Mouse (Mus musculus): Measurements from ENCODE around the gene Gm10053.

GRCm38 (mm10) chr19:24908385-24909155 lies 33.1 kb downstream of the Gm10053 start:
- TF ChIP-seq CTCF (IDR thresholded peaks at IDR 0.05; ENCODE audit: low read depth): no peak
- no peak for TF ChIP-seq EP300 (IDR thresholded peaks at IDR 0.05; ENCODE audit: low read depth)

Measured in heart, postnatal 0 days (tissue).